12 mouse cellular contexts compared by ENCODE assay signal in genomic region chr7:40097094-40097493, GRCm38 (mm10).
DNase-seq lines count a peak whose midpoint lies in the region.
"Had no signal": no experiment of that assay in that cellular context is flagged by ENCODE, and none has a peak within 500 bp of the region (broad histone marks: within the 10 kb centered on the region; RNA-seq: fewer than 3 reads in every experiment).

No protein-coding gene starts in this region.

- peak; percentile 38 for DNase-seq in adrenal gland, adult 2 months
- DNase-seq in adrenal gland, adult 18-20 months (ENCODE audit: low spot score in 2 of 2) = no peak
- DNase-seq in adrenal gland, postnatal 14 days = peak; percentile 10
- no peak for DNase-seq in adrenal gland, postnatal 10 days
- DNase-seq in ovary, postnatal 10 days (ENCODE audit: low spot score) = no peak
- DNase-seq: B cell, adult 2 months; cerebellum, adult 11-12 months; cerebellum, adult 2 months; cerebellum, adult 9-10 months; cerebellum, postnatal 10 days; cerebellum, postnatal 25 days; forebrain, postnatal 0 days had no signal

Comparison
In these comparisons a context has a peak if more than half of its experiments do, and no peak if none do; other contexts are left out.
1. DNase-seq: peak in adrenal gland, adult 2 months (single experiment) and adrenal gland, postnatal 14 days (single experiment); none in adrenal gland, adult 18-20 months (0 of 2), adrenal gland, postnatal 10 days (single experiment) and ovary, postnatal 10 days (single experiment).